Mouse (Mus musculus) B cell, adult 67 days (primary cell): ENCODE results near the gene Gm3238. TPM values are rescaled to one million over a fixed set of nuclear protein-coding genes. Genes with fewer than 3 reads are reported as not detected.

Experiments
- total RNA-seq, 2 experiments: library from RNA; stranded (reverse); gene quantifications; 4 replicates each; pipeline ENCODE4 v1.2.4; 2023

Gene Gm3238
- not detected for total RNA-seq

DNA sequence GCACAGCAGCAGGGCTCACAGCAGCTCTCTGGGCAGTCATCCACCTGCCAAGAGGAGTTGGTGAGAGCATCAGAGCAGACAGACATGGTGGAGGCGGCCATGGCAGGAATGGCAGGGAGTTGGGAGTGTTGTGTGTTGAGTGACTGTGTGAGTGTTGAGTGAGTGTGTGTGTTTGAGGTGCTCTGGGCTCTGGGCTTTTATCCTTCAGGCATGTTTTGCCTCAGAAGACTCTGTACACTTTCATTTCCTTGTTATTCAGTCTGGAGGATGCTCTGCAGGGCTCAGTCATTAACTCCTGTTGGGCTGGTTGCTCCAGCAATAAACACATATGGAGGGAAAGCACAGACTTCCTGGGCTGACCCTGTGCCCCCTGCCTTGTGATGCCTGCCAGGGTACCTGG lies at the start of gene Gm3238:
Gene Gm3238, minus strand, starts transcription at position 101 of the 400 bp plus-strand sequence.

DNA sequence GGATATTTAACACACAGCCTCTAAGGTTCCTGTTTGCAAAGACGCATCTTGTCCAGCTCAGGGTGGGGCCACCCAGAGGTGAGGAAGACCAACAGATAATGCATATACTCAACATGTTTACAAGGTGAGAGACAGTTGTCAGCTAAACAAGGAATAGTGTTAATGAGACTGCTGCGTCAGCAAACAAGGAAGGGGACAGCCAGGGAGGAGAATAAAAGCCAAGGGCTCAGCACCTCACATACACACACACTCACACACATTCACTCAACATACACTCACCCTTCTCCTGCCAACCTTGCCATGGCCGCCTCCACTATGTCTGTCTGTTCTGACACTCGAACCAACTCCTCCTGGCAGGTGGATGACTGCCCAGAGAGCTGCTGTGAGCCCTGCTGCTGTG lies 43.3 kb upstream of the Gm3238 start, which contains the start of gene Gm2696:
Gene Gm2696, plus strand, starts transcription at position 301 of the 400 bp plus-strand sequence.

DNA sequence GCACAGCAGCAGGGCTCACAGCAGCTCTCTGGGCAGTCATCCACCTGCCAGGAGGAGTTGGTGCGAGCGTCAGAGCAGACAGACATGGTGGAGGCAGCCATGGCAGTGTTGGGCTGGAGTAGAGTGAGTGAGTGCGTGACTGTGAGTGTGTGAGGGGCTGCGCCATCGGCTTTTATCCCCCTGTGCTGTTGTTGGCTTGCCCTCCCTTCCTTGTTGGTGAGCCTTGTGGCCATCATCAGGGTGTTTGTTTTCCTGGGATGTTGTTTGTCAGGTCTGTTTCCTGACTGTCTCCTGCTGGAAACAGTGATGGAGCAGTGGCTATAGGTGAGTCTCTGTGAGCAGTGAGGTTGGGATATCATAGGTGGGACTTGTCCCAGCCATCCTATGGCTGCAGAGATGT lies 40.6 kb upstream of the Gm3238 start, which contains the start of gene Gm9507:
Gene Gm9507, minus strand, starts transcription at position 101 of the 400 bp plus-strand sequence.

DNA sequence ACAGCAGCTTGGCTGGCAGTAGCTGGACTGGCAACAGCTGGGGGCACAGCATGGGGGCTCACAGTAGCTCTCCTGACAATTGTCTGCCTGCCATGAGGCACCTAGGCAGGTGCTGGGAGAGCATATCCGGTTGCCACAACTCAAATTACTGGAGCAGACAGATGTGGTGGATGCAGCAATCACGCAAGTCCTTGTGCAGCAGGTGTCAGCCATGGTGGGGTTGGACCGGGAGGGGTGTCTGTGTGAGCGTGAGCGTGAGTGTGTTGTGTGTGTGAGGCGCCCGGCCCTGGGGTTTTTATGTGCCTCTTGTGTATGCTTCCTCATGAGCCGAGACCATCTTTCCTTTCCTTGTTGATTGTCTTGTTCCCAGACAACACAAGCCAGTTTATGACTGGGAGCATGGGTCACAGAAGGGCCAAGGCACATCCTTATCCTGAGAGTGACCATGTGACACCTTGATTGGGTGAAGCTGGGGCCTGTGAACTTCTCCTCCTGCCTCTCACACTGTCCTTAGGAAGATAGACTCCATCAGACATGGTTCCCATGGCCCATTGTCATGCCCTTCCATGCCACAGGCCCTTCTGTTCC lies 27.9 kb upstream of the Gm3238 start, which contains the start of gene Gm19668:
Gene Gm19668, minus strand, starts transcription at position 213 of the 588 bp plus-strand sequence.

DNA sequence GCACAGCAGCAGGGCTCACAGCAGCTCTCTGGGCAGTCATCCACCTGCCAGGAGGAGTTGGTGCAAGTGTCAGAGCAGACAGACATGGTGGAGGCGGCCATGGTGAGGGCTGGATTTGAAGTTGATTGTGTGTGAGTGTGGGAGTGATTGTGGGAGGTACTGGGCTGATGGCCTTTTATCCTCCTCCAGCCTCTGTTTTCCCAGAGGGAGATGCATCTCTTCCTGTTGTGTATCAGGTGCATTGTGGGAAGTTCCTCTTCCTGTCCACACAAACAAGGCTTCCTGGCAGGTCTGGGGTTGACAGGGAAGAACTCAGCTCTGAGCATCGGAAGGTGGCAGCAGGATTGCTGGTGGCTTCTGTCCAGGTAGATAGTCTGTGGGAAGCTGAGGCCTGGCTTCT lies 23.9 kb upstream of the Gm3238 start, which contains the start of gene Gm9639:
Gene Gm9639, minus strand, starts transcription at position 101 of the 400 bp plus-strand sequence.

DNA sequence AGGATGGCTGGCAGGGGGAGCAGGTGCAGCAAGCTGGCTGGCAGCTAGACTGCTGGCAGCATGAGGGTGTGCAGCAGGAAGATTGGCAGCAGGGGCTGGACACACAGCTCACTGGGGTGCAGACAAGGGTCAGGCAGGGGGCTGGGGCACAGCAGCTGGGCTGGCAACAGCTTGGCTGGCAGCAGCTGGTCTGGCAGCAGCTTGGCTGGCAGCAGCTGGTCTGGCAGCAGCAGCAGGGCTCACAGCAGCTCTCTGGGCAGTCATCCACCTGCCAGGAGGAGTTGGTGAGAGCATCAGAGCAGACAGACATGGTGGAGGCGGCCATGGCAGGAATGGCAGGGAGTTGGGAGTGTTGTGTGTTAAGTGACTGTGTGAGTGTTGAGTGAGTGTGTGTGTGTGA lies 16.8 kb upstream of the Gm3238 start, which contains the start of gene Gm7137:
Gene Gm7137, minus strand, starts transcription at position 325 of the 400 bp plus-strand sequence.

DNA sequence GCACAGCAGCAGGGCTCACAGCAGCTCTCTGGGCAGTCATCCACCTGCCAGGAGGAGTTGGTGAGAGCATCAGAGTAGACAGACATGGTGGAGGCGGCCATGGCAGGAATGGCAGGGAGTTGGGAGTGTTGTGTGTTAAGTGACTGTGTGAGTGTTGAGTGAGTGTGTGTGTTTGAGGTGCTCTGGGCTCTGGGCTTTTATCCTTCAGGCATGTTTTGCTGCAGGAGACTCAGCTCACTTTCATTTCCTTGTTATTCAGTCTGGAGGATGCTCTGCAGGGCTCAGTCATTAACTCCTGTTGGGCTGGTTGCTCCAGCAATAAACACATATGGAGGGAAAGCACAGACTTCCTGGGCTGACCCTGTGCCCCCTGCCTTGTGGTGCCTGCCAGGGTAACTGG lies 11.3 kb upstream of the Gm3238 start, which contains the start of gene Gm3250:
Gene Gm3250, minus strand, starts transcription at position 101 of the 400 bp plus-strand sequence.

DNA sequence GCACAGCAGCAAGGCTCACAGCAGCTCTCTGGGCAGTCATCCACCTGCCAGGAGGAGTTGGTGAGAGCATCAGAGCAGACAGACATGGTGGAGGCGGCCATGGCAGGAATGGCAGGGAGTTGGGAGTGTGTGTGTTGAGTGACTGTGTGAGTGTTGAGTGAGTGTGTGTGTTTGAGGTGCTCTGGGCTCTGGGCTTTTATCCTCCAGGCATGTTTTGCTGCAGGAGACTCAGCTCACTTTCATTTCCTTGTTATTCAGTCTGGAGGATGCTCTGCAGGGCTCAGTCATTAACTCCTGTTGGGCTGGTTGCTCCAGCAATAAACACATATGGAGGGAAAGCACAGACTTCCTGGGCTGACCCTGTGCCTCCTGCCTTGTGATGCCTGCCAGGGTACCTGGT lies 5.7 kb upstream of the Gm3238 start, which contains the start of gene Gm7138:
Gene Gm7138, minus strand, starts transcription at position 101 of the 400 bp plus-strand sequence.

DNA sequence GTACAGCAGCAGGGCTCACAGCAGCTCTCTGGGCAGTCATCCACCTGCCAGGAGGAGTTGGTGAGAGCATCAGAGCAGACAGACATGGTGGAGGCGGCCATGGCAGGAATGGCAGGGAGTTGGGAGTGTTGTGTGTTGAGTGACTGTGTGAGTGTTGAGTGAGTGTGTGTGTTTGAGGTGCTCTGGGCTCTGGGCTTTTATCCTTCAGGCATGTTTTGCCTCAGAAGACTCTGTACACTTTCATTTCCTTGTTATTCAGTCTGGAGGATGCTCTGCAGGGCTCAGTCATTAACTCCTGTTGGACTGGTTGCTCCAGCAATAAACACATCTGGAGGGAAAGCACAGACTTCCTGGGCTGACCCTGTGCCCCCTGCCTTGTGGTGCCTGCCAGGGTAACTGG lies 11.5 kb downstream of the Gm3238 start, which contains the start of gene Gm3233:
Gene Gm3233, minus strand, starts transcription at position 101 of the 400 bp plus-strand sequence.

DNA sequence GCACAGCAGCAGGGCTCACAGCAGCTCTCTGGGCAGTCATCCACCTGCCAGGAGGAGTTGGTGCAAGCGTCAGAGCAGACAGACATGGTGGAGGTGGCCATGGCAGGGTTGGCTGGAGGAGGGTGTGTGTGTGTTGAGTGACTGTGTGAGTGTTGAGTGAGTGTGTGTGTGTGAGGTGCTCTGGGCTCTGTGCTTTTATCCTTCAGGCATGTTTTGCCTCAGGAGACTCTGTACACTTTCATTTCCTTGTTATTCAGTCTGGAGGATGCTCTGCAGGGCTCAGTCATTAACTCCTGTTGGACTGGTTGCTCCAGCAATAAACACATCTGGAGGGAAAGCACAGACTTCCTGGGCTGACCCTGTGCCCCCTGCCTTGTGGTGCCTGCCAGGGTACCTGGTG lies 19.9 kb downstream of the Gm3238 start, which contains the start of gene Gm9736:
Gene Gm9736, minus strand, starts transcription at position 101 of the 400 bp plus-strand sequence.

DNA sequence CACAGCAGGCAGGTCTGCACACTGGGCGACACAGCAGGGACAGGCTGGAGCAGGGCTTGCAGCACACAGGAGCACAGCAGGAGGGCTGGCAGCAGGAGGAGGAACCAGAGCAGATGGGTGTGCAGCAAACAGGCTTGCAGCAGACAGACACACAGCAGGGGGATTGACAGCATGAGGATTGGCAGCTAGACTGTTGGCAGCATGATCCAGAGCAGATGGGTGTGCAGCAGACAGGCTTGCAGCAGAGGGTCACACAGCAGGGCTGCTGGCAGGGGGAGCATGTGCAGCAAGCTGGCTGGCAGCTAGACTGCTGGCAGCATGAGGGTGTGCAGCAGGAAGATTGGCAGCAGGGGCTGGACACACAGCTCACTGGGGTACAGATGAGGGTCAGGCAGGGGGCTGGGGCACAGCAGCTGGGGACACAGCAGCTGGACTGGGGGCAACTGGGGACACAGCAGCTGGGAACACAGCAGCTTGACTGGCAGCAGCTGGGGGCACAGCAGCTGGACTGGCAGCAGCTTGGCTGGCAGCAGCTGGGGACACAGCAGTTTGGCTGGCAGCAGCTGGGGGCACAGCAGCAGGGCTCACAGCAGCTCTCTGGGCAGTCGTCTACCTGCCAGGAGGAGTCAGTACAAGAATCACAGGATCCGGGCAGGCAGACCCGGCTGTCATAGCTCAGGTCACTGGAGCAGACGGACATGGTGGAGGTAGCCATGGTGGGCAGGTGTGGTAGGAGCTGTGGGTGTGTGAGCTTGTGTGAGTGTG lies 29.0 kb downstream of the Gm3238 start, which contains the start of gene Gm18596:
Gene Gm18596, minus strand, starts transcription at position 715 of the 765 bp plus-strand sequence.

DNA sequence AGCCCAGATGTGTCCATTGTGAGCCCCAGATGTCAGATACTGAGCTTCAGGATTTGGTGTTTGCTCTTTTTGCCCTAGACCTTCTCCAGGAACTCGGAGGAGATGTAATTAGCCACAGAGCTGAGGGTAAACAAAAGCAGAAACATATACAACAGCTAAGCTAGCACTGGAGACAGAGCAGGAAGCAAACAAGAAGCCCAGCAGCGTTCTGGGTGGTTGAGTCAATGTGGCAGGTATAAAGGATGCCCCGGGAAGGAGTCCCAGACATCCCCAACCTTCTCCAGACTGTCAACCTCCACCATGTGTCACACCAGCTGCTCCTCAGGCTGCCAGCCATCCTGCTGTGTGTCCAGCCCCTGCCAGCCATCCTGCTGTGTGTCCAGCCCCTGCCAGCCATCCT lies 44.9 kb downstream of the Gm3238 start, which contains the start of gene Gm10100:
Gene Gm10100, plus strand, starts transcription at position 301 of the 400 bp plus-strand sequence.

Other genes with a start within 250 kb of the Gm3238 start
- gene Itgb2, start 241.1 kb downstream of the Gm3238 start, total RNA-seq, result 10 to 100 TPM; 80.7 to 82.3 TPM
- gene Pttg1ip, start 189.6 kb downstream of the Gm3238 start, total RNA-seq, result 10 to 100 TPM; 80.4 to 90.8 TPM
- 10 to 100 TPM; 54.1 to 62.0 TPM for gene Sumo3, start 165.2 kb downstream of the Gm3238 start, total RNA-seq
- gene Gm49325, start 165.1 kb downstream of the Gm3238 start, total RNA-seq, result not detected
- 10 to 100 TPM; 33.4 to 47.6 TPM for gene Ube2g2, start 149.1 kb downstream of the Gm3238 start, total RNA-seq
- gene Tspear, start 84.8 kb downstream of the Gm3238 start, total RNA-seq, result 1 to 10 TPM; 4.1 to 4.3 TPM
- gene Gm19402, start 80.6 kb downstream of the Gm3238 start, total RNA-seq, result not detected
- gene Gm9508, start 74.1 kb downstream of the Gm3238 start, total RNA-seq, result not detected
- gene Gm10272, start 64.7 kb downstream of the Gm3238 start, total RNA-seq, result not detected
- gene Gm10024, start 59.9 kb downstream of the Gm3238 start, total RNA-seq, result not detected
- gene Gm10142, start 55.5 kb downstream of the Gm3238 start, total RNA-seq, result not detected
- not detected for gene Krtap12-1, start 50.7 kb downstream of the Gm3238 start, total RNA-seq
- not detected for gene Gm10100, start 44.8 kb downstream of the Gm3238 start, total RNA-seq
- not detected for gene Gm18596, start 28.7 kb downstream of the Gm3238 start, total RNA-seq
- gene Gm9736, start 20.0 kb downstream of the Gm3238 start, total RNA-seq, result not detected
- not detected for gene Gm3233, start 11.6 kb downstream of the Gm3238 start, total RNA-seq
- not detected for gene Gm7138, start 5.6 kb upstream of the Gm3238 start, total RNA-seq
- not detected for gene Gm3250, start 11.2 kb upstream of the Gm3238 start, total RNA-seq
- not detected for gene Gm7137, start 16.9 kb upstream of the Gm3238 start, total RNA-seq
- gene Gm9639, start 23.8 kb upstream of the Gm3238 start, total RNA-seq, result not detected
- gene Gm19668, start 27.8 kb upstream of the Gm3238 start, total RNA-seq, result not detected
- not detected for gene Gm9507, start 40.5 kb upstream of the Gm3238 start, total RNA-seq
- not detected for gene Gm2696, start 43.4 kb upstream of the Gm3238 start, total RNA-seq
- gene Krtap10-4, start 55.8 kb upstream of the Gm3238 start, total RNA-seq, result not detected
- gene Krtap10-10, start 64.6 kb upstream of the Gm3238 start, total RNA-seq, result not detected
- gene Gm36176, start 75.5 kb upstream of the Gm3238 start, total RNA-seq, result not detected
- not detected for gene Gm10318, start 81.5 kb upstream of the Gm3238 start, total RNA-seq
- gene Gm3285, start 90.7 kb upstream of the Gm3238 start, total RNA-seq, result not detected
- gene Lrrc3, start 131.2 kb upstream of the Gm3238 start, total RNA-seq, result under 1 TPM in 1 of 2 experiments, not detected in 1; 0.20 TPM
- 10 to 100 TPM; 22.2 to 34.6 TPM for gene Trpm2, start 199.2 kb upstream of the Gm3238 start, total RNA-seq
- 10 to 100 TPM; 12.2 to 15.5 TPM for gene 1810043G02Rik, start 207.2 kb upstream of the Gm3238 start, total RNA-seq
- gene Pfkl, start 238.8 kb upstream of the Gm3238 start, total RNA-seq, result 10 to 100 TPM; 88.5 to 94.7 TPM